Mouse (Mus musculus) embryonic facial prominence, embryonic 11.5 days (tissue): ENCODE results near the gene Lamtor4. TPM values are rescaled to one million over a fixed set of nuclear protein-coding genes. Genes with fewer than 3 reads are reported as not detected.

Source experiments
- ATAC-seq: fragments of 200-750 bp; cut with Nextera tagmentation; replicated peaks from 2 replicates; pipeline ENCODE4 v1.8.0; 2017; ENCODE audit warnings: low read depth; ENCODE audit not compliant: insufficient number of reproducible peaks, low FRiP score, low TSS enrichment
- DNase-seq: peaks from one replicate; pipeline ENCODE4 v3.0.0-alpha.2; 2015; ENCODE audit warnings: low spot score
- H3K27ac ChIP-seq: fragments of 300-500 bp; sonication (generic); replicated peaks from 2 replicates; pipeline ENCODE4 v1.5.1; 2014; ENCODE audit warnings: mild to moderate bottlenecking, low read depth, low read length, control low read depth
- H3K27me3 ChIP-seq: fragments of 300-500 bp; sonication (generic); 2 replicates; pipeline ENCODE4 v1.6.1; 2014; ENCODE audit warnings: mild to moderate bottlenecking, low read length, moderate library complexity, mixed read lengths; ENCODE audit not compliant: control insufficient read depth, insufficient read depth
- H3K36me3 ChIP-seq: fragments of 300-500 bp; sonication (generic); replicated peaks from 2 replicates; pipeline ENCODE4 v1.6.1; 2014; ENCODE audit warnings: low read depth, mild to moderate bottlenecking, low read length, moderate library complexity, mixed read lengths; ENCODE audit not compliant: control insufficient read depth, insufficient read depth
- H3K4me1 ChIP-seq: fragments of 300-500 bp; sonication (generic); 2 replicates; pipeline ENCODE4 v1.6.1; 2014; ENCODE audit warnings: low read length, mixed read lengths; ENCODE audit not compliant: control insufficient read depth, insufficient read depth
- H3K4me2 ChIP-seq: fragments of 300-500 bp; sonication (generic); 2 replicates; pipeline ENCODE4 v1.6.1; 2014; ENCODE audit warnings: low read depth, mild to moderate bottlenecking, control low read depth, low read length, moderate library complexity
- H3K4me3 ChIP-seq: fragments of 300-500 bp; sonication (generic); 2 replicates; pipeline ENCODE4 v1.5.1; 2014; ENCODE audit warnings: low read depth, low read length, control low read depth
- H3K9ac ChIP-seq: fragments of 300-500 bp; sonication (generic); replicated peaks from 2 replicates; pipeline ENCODE4 v1.6.1; 2014; ENCODE audit warnings: mild to moderate bottlenecking, control low read depth, low read length
- H3K9me3 ChIP-seq: fragments of 300-500 bp; sonication (generic); replicated peaks from 2 replicates; pipeline ENCODE4 v1.6.1; 2016; ENCODE audit warnings: mild to moderate bottlenecking, low read length, inconsistent platforms, mixed read lengths; ENCODE audit not compliant: control insufficient read depth
- WGBS: fragments of 180-500 bp; shearing (Covaris S2); extraction: QIAGEN DNeasy Blood & Tissue Kit; methylation state at CpG from one replicate; pipeline ENCODE4 v1.1.7; 2014; 5-methylcytosine and 5-hydroxymethylcytosine counted together
- polyA plus RNA-seq: library from polyadenylated mRNA; unstranded; fragments of >200 nt; fragmentation: Nextera tagmentation; extraction: Ambion mirVana; gene quantifications from 2 replicates; pipeline ENCODE4 v1.2.1, GENCODE M21; 2014

Gene Lamtor4
- polyA plus RNA-seq, 1 experiment from 2014 or later = 36.8 TPM

DNA sequence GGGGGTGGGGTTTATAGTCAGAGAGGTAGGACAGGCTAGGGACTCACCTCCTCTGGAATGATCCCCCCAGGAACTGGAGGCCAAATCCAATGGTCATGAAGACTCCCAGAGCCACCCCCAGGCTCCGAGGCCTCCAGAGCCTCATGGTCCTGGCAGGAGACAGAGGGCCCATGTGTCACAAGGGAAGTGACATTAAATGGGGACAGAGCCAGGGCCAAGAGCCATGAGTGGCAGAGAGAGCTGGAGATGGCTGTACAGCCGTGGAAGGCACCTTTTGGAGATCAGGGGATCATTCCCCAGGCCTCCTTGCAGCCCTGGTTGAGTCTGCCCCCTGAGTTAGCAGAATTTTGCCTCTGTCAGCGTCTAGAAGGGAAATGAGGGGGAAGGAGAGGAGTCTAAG, 15.9 kb downstream of the Lamtor4 start:
- Histone ChIP-seq H3K4me2 (no peak overlapping the region), H3K27me3 (no peaks in the 10 kb centered on the region), H3K4me1 (peaks cover 13% of the 10 kb centered on the region), H3K27ac (no peak overlapping the region), H3K4me3 (no peak overlapping the region), H3K9ac (no peak overlapping the region), H3K9me3 (no peaks in the 10 kb centered on the region), H3K36me3 (no peaks in the 10 kb centered on the region; the same call in 1 of the 2 replicates)
- ATAC-seq (no peak), DNase-seq (no peak)
- WGBS = 43% methylated on average over 3 of the region's 3 CpGs

DNA sequence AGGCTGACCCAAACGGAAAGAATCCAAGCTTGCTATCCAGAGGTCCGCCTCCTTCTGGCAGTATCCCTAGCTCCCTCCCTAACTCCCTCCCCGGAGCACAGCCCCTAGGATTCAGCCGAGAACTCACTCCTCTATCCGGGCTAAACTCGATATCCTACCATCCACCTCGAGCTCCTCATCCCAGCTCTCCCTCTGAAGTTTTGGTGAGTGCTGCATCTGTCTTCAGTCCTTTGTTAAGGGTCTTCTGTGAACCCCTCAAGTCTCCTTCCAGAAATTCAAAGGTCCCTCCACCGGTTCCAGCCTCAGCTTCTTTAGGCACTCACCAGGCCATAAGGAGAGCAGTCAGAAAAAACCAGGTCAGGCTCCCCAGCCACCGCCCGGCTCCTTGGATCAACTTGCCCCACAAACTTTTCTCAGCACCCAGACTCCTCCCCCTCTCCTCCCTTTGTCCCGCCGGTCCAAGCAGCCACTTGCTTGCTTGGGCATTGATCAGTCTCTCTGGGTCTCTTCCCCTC, 17.2 kb downstream of the Lamtor4 start, which contains the start of gene Gal3st4:
Gene Gal3st4, minus strand, starts transcription at position 432 of the 515 bp plus-strand sequence.
- Histone ChIP-seq H3K9ac (peak within 1 kb of the TSS; percentile 49), H3K4me2 (peak within 1 kb of the TSS; percentile 28), H3K27me3 (no peaks in the 10 kb centered on the region), H3K36me3 (no peaks in the 10 kb centered on the region; the same call in 1 of the 2 replicates), H3K4me3 (0 out of 2 replicates have a peak within 1 kb of the TSS, but pooled peaks have one; percentile 14), H3K27ac (peak within 1 kb of the TSS; percentile 54), H3K9me3 (no peaks in the 10 kb centered on the region), H3K4me1 (peaks cover 19% of the 10 kb centered on the region)
- WGBS = under 1% methylated on average over 12 of the region's 12 CpGs
- DNase-seq (peak; percentile 69), ATAC-seq (peak; percentile 40; the same call in 1 of the 2 replicates)

- Histone ChIP-seq H3K27ac (no peak overlapping the region), H3K4me2 (no peak overlapping the region)
- WGBS = 67% methylated on average over 8 of the region's 8 CpGs
Observed at GRCm38 (mm10) chr5:138274186-138274585, 18.9 kb downstream of the Lamtor4 start.

DNA sequence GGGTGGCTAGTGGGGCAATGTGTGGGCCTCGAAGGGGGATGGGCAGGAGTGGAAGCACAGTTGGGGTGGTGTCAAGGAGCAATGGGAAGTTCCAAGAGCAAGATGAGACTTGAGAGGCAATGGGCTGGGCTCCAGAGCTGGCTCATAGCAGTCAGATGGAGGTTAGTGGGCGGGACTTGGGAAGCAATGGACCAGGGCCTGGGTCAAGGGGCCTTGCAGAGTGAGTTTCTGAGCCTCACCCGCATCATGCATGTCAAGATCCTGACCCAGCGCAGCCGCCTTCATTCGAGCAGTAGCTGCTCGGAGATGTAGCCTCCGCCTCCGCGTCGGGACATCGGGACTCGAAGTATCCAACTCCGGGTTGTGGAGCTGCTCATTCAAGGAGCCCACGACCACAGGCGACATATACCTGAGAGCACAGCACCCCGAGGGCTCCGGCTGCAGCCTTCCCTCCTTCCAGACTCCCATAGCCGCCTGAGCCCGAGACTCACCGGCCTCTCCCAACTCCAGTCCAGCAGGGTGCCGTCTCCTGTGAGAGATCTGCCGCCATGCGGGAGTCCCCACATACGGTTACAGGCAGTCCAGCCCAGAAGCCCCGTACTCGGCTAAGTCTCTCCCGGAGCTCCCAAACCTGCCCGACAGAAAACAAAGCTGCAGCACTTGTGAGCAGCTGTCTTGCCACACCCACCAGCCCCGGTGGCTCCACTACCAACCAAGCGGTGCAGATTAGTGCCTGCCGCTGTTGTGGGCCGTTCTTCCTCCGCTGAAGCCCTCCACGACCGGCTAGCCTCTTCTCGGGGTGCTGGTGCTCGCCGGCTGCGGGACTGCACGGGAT, 20.2 kb downstream of the Lamtor4 start:
- peak overlapping the region; percentile 49 for H3K4me2 ChIP-seq
- peaks cover 2% of the 10 kb centered on the region; the same call in 1 of the 2 replicates for H3K36me3 ChIP-seq
- H3K4me3 ChIP-seq = peak overlapping the region; percentile 15
- H3K9me3 ChIP-seq = no peaks in the 10 kb centered on the region; the same call in 1 of the 2 replicates
- DNase-seq = peak; percentile 38
- ATAC-seq = no peak
- peaks cover 22% of the 10 kb centered on the region for H3K4me1 ChIP-seq
- H3K9ac ChIP-seq = peak overlapping the region; percentile 32
- no peaks in the 10 kb centered on the region for H3K27me3 ChIP-seq
- WGBS = 18% methylated on average over 41 of the region's 41 CpGs
- H3K27ac ChIP-seq = no peak overlapping the region

More at GRCm38 (mm10) chr5:138274186-138274585, 18.9 kb downstream of the Lamtor4 start:
- no peak for ATAC-seq
- Histone ChIP-seq H3K9ac (no peak overlapping the region), H3K27me3 (no peaks in the 10 kb centered on the region), H3K36me3 (peaks cover 2% of the 10 kb centered on the region; the same call in 1 of the 2 replicates), H3K4me1 (peaks cover 22% of the 10 kb centered on the region), H3K4me3 (no peak overlapping the region), H3K9me3 (no peaks in the 10 kb centered on the region)
- DNase-seq = no peak

DNA sequence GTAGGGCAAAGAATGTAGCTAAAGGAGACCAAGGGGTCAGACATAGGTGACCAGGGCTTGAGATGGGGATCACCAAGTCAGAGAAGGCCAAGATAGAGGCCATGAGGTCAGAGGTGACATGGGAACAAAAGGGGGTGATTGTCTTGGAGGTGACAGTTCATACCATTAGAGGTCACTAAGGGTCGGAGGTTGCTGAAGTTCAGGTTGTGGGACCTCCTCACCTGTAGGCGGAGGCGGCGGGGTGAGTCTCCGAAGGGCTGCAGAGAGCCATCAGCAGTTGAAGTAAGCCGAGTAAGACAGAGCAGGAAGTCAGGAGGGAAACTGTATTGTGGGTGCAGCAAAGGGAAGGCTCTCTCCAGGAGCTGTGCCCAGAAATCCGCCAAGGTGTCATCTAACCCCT, 22.7 kb downstream of the Lamtor4 start:
- ATAC-seq (no peak), DNase-seq (no peak)
- Histone ChIP-seq H3K4me1 (peaks cover 20% of the 10 kb centered on the region), H3K9ac (peak overlapping the region; percentile 68; the same call in 1 of the 2 replicates), H3K9me3 (no peaks in the 10 kb centered on the region; the same call in 1 of the 2 replicates), H3K27me3 (no peaks in the 10 kb centered on the region), H3K27ac (no peak overlapping the region), H3K36me3 (peaks cover 2% of the 10 kb centered on the region; the same call in 1 of the 2 replicates), H3K4me3 (no peak overlapping the region), H3K4me2 (peak overlapping the region; percentile 67; the same call in 1 of the 2 replicates)
- WGBS = 89% methylated on average over 7 of the region's 7 CpGs

- under 1% methylated on average over 56 of the region's 56 CpGs for WGBS
Observed at GRCm38 (mm10) chr5:138279585-138280424, 24.5 kb downstream of the Lamtor4 start, which contains the start of the genes Gm43720, Gpc2 and Stag3. Gene Gm43720 (minus strand): TSS chr5:138279958. Gene Gpc2 (minus strand): TSS chr5:138280005. Gene Stag3 (plus strand): TSS chr5:138280240.

GRCm38 (mm10) chr5:138280425-138280768, 25.1 kb downstream of the Lamtor4 start:
- peaks cover 2% of the 10 kb centered on the region; the same call in 1 of the 2 replicates for H3K36me3 ChIP-seq
- peak overlapping the region; percentile 27; the same call in 1 of the 2 replicates for H3K4me2 ChIP-seq
- peak overlapping the region; percentile 9; the same call in 1 of the 2 replicates for H3K4me3 ChIP-seq
- peaks cover 15% of the 10 kb centered on the region for H3K4me1 ChIP-seq
- WGBS = 26% methylated on average over 25 of the region's 26 CpGs
- DNase-seq (no peak), ATAC-seq (no peak)
- H3K9ac ChIP-seq = no peak overlapping the region
- H3K27me3 ChIP-seq = no peaks in the 10 kb centered on the region
- H3K27ac ChIP-seq = no peak overlapping the region
- H3K9me3 ChIP-seq = no peaks in the 10 kb centered on the region; the same call in 1 of the 2 replicates

More at GRCm38 (mm10) chr5:138279585-138280424, 24.5 kb downstream of the Lamtor4 start, which contains the start of the genes Gm43720, Gpc2 and Stag3:
- H3K4me2 ChIP-seq = peak within 1 kb of the TSS; percentile 67
- peak; percentile 99 for DNase-seq
- peak within 1 kb of the TSS; percentile 68 for H3K9ac ChIP-seq
- H3K4me3 ChIP-seq = peak within 1 kb of the TSS; percentile 70
- H3K4me1 ChIP-seq = peaks cover 20% of the 10 kb centered on the region
- peaks cover 2% of the 10 kb centered on the region; the same call in 1 of the 2 replicates for H3K36me3 ChIP-seq
- H3K27me3 ChIP-seq = no peaks in the 10 kb centered on the region
- ATAC-seq = peak; percentile 99
- H3K27ac ChIP-seq = no peak within 1 kb of the TSS
- H3K9me3 ChIP-seq = no peaks in the 10 kb centered on the region; the same call in 1 of the 2 replicates
